In the genomic region with DNA sequence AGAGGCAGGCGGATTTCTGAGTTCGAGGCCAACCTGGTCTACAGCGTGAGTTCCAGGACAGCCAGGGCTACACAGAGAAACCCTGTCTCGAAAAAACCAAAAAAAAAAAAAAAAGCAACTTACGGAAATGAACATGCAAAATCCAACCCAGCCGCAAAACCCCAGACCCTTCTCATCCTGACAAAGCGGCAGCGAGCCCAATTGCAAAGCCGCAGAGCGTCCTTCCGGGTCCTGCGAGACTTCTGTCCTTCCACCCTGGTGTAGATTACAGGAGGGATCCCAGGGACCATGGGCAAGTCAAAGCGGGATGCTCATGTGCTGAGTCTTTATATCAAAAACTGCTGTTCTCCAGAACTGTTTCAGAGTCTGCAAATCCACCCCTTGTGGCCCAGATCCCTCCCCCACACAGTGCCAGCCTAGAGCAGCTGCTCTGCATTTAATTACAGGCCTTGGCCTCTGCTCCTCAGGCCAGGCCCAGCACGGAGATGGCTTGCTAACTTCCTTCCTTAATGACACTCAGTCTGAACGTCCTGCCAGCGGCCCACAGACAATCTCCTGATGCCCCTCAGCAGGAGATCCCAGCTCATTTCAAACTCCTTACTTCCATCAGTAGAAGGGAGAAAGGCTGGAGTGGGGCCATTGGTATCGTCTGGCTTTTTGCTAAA, we compare ENCODE assay signal across 13 mouse cellular contexts.
DNase-seq lines count a peak whose midpoint lies in the region; ATAC-seq and TF ChIP-seq lines count a peak whose summit lies in the region.
"Had no signal": no experiment of that assay in that cellular context is flagged by ENCODE, and none has a peak within 500 bp of the region (broad histone marks: within the 10 kb centered on the region; RNA-seq: fewer than 3 reads in every experiment).

No protein-coding gene starts in this region.

- peak; percentile 54; the same call in 1 of the 2 replicates for ATAC-seq in kidney, embryonic 16.5 days (ENCODE audit: low FRiP score, low TSS enrichment)
- ATAC-seq in embryonic facial prominence, embryonic 11.5 days (replicated peaks; ENCODE audit: insufficient number of reproducible peaks, low FRiP score, low TSS enrichment, low read depth), result peak; percentile 59; the same call in 1 of the 2 replicates
- ATAC-seq in limb, embryonic 14.5 days (ENCODE audit: low FRiP score, low read depth), result peak; percentile 62; the same call in 1 of the 2 replicates
- no peak for ATAC-seq in midbrain, embryonic 15.5 days (replicated peaks)

- H3K4me1 ChIP-seq in kidney, embryonic 16.5 days (ENCODE audit: insufficient read depth, low read length), result 0 out of 2 replicates have a peak, but pooled peaks cover 5% of the 10 kb centered on the region
- no peaks in the 10 kb centered on the region for H3K4me1 ChIP-seq in kidney, adult 2 months (ENCODE audit: control insufficient read depth, insufficient read depth, low read length)
- no peaks in the 10 kb centered on the region for H3K4me1 ChIP-seq in embryonic facial prominence, embryonic 11.5 days (ENCODE audit: control insufficient read depth, insufficient read depth, low read length)
- peaks cover 7% of the 10 kb centered on the region; the same call in 1 of the 2 replicates for H3K4me1 ChIP-seq in limb, embryonic 14.5 days (ENCODE audit: control insufficient read depth, insufficient read depth, low read length)
- peaks cover 6% of the 10 kb centered on the region for H3K4me1 ChIP-seq in midbrain, embryonic 15.5 days
- H3K4me1 ChIP-seq: heart, embryonic 13.5 days had no signal

- no peaks in the 10 kb centered on the region for H3K9me3 ChIP-seq in kidney, embryonic 16.5 days (ENCODE audit: low read length)
- no peaks in the 10 kb centered on the region for H3K9me3 ChIP-seq in embryonic facial prominence, embryonic 11.5 days (replicated peaks; ENCODE audit: control insufficient read depth, low read length)
- no peaks in the 10 kb centered on the region for H3K9me3 ChIP-seq in limb, embryonic 14.5 days (ENCODE audit: control insufficient read depth, low read length)
- no peaks in the 10 kb centered on the region for H3K9me3 ChIP-seq in midbrain, embryonic 15.5 days
- H3K9me3 ChIP-seq: heart, embryonic 13.5 days; hindbrain, embryonic 15.5 days had no signal

- peak; percentile 41 to 42 for DNase-seq in cerebellum, postnatal 14 days
- DNase-seq in cerebellum, adult 8-10 months, result no peak
- no peak for DNase-seq in kidney, adult 2 months
- peak; percentile 67 for DNase-seq in embryonic facial prominence, embryonic 11.5 days (ENCODE audit: low spot score)
- peak; percentile 34 for DNase-seq in limb, embryonic 14.5 days (ENCODE audit: low spot score)
- no peak for DNase-seq in heart, adult 9 months (ENCODE audit: low spot score in 2 of 2)
- DNase-seq: lung, adult 18-20 months; retina, postnatal 1 day had no signal

- no peak overlapping the region for H3K4me2 ChIP-seq in kidney, embryonic 16.5 days (replicated peaks; ENCODE audit: low read depth, low read length)
- H3K4me2 ChIP-seq in embryonic facial prominence, embryonic 11.5 days (ENCODE audit: low read depth, low read length), result no peak overlapping the region
- H3K4me2 ChIP-seq in limb, embryonic 14.5 days (replicated peaks; ENCODE audit: low read depth, low read length, severe bottlenecking), result no peak overlapping the region
- H3K4me2 ChIP-seq in midbrain, embryonic 15.5 days, result no peak overlapping the region
- H3K4me2 ChIP-seq: heart, embryonic 13.5 days; hindbrain, embryonic 15.5 days had no signal

- H3K36me3 ChIP-seq in kidney, embryonic 16.5 days (ENCODE audit: insufficient read depth, low read length), result no peaks in the 10 kb centered on the region
- no peaks in the 10 kb centered on the region for H3K36me3 ChIP-seq in kidney, adult 2 months (ENCODE audit: control insufficient read depth, insufficient read depth, low read length)
- no peaks in the 10 kb centered on the region for H3K36me3 ChIP-seq in embryonic facial prominence, embryonic 11.5 days (replicated peaks; ENCODE audit: control insufficient read depth, insufficient read depth, low read depth, low read length)
- H3K36me3 ChIP-seq in limb, embryonic 14.5 days (ENCODE audit: control insufficient read depth, insufficient read depth, low read length), result no peaks in the 10 kb centered on the region
- H3K36me3 ChIP-seq in midbrain, embryonic 15.5 days (replicated peaks), result no peaks in the 10 kb centered on the region
- H3K36me3 ChIP-seq: heart, embryonic 13.5 days; hindbrain, embryonic 15.5 days had no signal

- H3K4me3 ChIP-seq in kidney, embryonic 16.5 days (ENCODE audit: low read length), result no peak overlapping the region
- no peak overlapping the region for H3K4me3 ChIP-seq in kidney, adult 2 months (ENCODE audit: insufficient read depth, low read depth, low read length)
- no peak overlapping the region for H3K4me3 ChIP-seq in embryonic facial prominence, embryonic 11.5 days (ENCODE audit: low read depth, low read length)
- H3K4me3 ChIP-seq in limb, embryonic 14.5 days (replicated peaks; ENCODE audit: low read length), result no peak overlapping the region
- H3K4me3 ChIP-seq in midbrain, embryonic 15.5 days, result no peak overlapping the region
- H3K4me3 ChIP-seq: heart, embryonic 13.5 days; hindbrain, embryonic 15.5 days; megakaryocyte, embryonic 14.5 days had no signal

- no peak for TF ChIP-seq POLR2A in kidney, adult 2 months (IDR thresholded peaks at IDR 0.05; ENCODE audit: low read depth, low read length)
- no peak for TF ChIP-seq POLR2A in limb, embryonic 14.5 days (IDR thresholded peaks at IDR 0.05; ENCODE audit: borderline replicate concordance, extremely low read depth, insufficient read depth, insufficient read length)

- H3K27ac ChIP-seq in kidney, embryonic 16.5 days (ENCODE audit: low read length), result no peak overlapping the region
- H3K27ac ChIP-seq in kidney, adult 2 months (ENCODE audit: insufficient read depth, low read depth, low read length), result no peak overlapping the region
- no peak overlapping the region; the same call in 1 of the 2 replicates for H3K27ac ChIP-seq in embryonic facial prominence, embryonic 11.5 days (replicated peaks; ENCODE audit: low read depth, low read length)
- no peak overlapping the region for H3K27ac ChIP-seq in limb, embryonic 14.5 days (replicated peaks; ENCODE audit: low read depth, low read length)
- H3K27ac ChIP-seq in midbrain, embryonic 15.5 days, result no peak overlapping the region
- H3K27ac ChIP-seq: heart, embryonic 13.5 days; hindbrain, embryonic 15.5 days had no signal

- no peaks in the 10 kb centered on the region for H3K27me3 ChIP-seq in kidney, embryonic 16.5 days (ENCODE audit: insufficient read depth, low read length)
- H3K27me3 ChIP-seq in kidney, adult 2 months (replicated peaks; ENCODE audit: control insufficient read depth, insufficient read depth, low read length), result no peaks in the 10 kb centered on the region
- H3K27me3 ChIP-seq in embryonic facial prominence, embryonic 11.5 days (ENCODE audit: control insufficient read depth, insufficient read depth, low read length), result no peaks in the 10 kb centered on the region
- H3K27me3 ChIP-seq in limb, embryonic 14.5 days (ENCODE audit: control insufficient read depth, insufficient read depth, low read length), result no peaks in the 10 kb centered on the region
- H3K27me3 ChIP-seq in midbrain, embryonic 15.5 days (replicated peaks), result no peaks in the 10 kb centered on the region
- H3K27me3 ChIP-seq: hindbrain, embryonic 15.5 days had no signal

- 67% methylated on average over 17 of the region's 17 CpGs for WGBS in kidney, embryonic 16.5 days
- 72% methylated on average over 17 of the region's 17 CpGs for WGBS in kidney, adult 2 months
- WGBS in embryonic facial prominence, embryonic 11.5 days, result 56% methylated on average over 17 of the region's 17 CpGs
- 47% methylated on average over 17 of the region's 17 CpGs for WGBS in limb, embryonic 14.5 days
- WGBS in midbrain, embryonic 15.5 days, result 70% methylated on average over 17 of the region's 17 CpGs

- TF ChIP-seq CTCF in kidney, adult 2 months (conservative IDR thresholded peaks at IDR 0.05; ENCODE audit: insufficient read depth, insufficient read length, low read depth, low read length), result no peak

- H3K9ac ChIP-seq in kidney, embryonic 16.5 days (replicated peaks; ENCODE audit: low read length), result no peak overlapping the region
- H3K9ac ChIP-seq in embryonic facial prominence, embryonic 11.5 days (replicated peaks; ENCODE audit: low read length), result no peak overlapping the region
- no peak overlapping the region for H3K9ac ChIP-seq in limb, embryonic 14.5 days (ENCODE audit: low read depth, low read length, severe bottlenecking)
- H3K9ac ChIP-seq in midbrain, embryonic 15.5 days, result no peak overlapping the region
- H3K9ac ChIP-seq: heart, embryonic 13.5 days; hindbrain, embryonic 15.5 days had no signal

Comparison
In these comparisons a context has a peak if more than half of its experiments do, and no peak if none do; other contexts are left out.
1. DNase-seq: peak in cerebellum, postnatal 14 days (2 of 2), embryonic facial prominence, embryonic 11.5 days (single experiment) and limb, embryonic 14.5 days (single experiment); none in cerebellum, adult 8-10 months (single experiment), kidney, adult 2 months (single experiment) and heart, adult 9 months (0 of 2).